Mouse (Mus musculus): Measurements from ENCODE around the gene D630045J12Rik. TPM values are rescaled to one million over a fixed set of nuclear protein-coding genes. Genes with fewer than 3 reads are reported as not detected.

D630045J12Rik gene
- polyA plus RNA-seq, 2 experiments: 0.10 to 0.31 TPM

DNA sequence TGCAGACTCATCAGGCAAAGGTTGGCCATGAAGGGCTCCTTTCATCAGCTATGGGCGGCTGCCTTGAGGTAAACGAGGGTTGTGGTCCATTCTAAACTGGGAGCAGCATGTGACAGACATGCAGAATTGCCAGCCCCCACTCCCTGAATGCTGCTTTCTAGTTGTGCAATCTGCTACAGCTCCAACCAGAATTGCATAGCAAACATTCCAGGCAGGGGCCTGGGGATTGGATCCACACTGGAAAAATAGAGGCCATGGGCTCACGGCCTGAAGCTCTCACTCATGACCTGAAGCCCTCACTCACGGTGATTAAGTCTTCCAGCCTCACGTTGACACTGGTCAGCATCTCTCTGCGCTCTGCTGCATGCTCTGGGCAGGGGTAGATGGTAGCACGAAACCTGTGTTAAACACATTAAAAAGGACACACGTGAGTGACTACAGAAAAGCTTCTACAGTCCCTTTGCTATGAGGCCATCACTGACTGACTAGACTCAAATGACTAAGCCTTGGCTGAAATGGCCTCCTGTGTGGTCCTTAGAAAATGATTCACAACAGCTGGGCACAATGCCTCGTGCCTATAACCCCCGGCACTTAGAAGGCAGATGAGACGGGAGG, 172.0 kb downstream of the D630045J12Rik start:
- no peak overlapping the region for H3K27ac ChIP-seq
- no peak overlapping the region for H3K4me3 ChIP-seq (ENCODE audit: insufficient read depth in 1 of 2, low read depth in 2 of 2, low read length in 2 of 2)
- H3K4me1 ChIP-seq (replicated peaks; ENCODE audit: control insufficient read depth in 2 of 2, insufficient read depth in 2 of 2, low read length in 1 of 2): peaks cover 0 to 6% of the 10 kb centered on the region in 2 experiments; a peak in 3 of 4 replicates
- H3K4me2 ChIP-seq (ENCODE audit: low read depth): no peak overlapping the region
- TF ChIP-seq CTCF (IDR thresholded peaks at IDR 0.05; ENCODE audit: low read depth) (no peak), EP300 (IDR thresholded peaks at IDR 0.05; ENCODE audit: low read depth) (no peak)
- H3K36me3 ChIP-seq (replicated peaks; ENCODE audit: control insufficient read depth, insufficient read depth, low read depth): no peaks in the 10 kb centered on the region
- no peaks in the 10 kb centered on the region for H3K9me3 ChIP-seq (ENCODE audit: control insufficient read depth, low read length)
- H3K27me3 ChIP-seq (ENCODE audit: control insufficient read depth, insufficient read depth, low read length): no peaks in the 10 kb centered on the region
- H3K9ac ChIP-seq (replicated peaks): no peak overlapping the region
- ATAC-seq (ENCODE audit: insufficient read depth): no peak
- DNase-seq (ENCODE audit: low read depth in 3 of 3, low spot score in 3 of 3): no peak
- 65% methylated on average over 11 of the region's 11 CpGs for WGBS (ENCODE audit: insufficient replicate concordance)

DNA sequence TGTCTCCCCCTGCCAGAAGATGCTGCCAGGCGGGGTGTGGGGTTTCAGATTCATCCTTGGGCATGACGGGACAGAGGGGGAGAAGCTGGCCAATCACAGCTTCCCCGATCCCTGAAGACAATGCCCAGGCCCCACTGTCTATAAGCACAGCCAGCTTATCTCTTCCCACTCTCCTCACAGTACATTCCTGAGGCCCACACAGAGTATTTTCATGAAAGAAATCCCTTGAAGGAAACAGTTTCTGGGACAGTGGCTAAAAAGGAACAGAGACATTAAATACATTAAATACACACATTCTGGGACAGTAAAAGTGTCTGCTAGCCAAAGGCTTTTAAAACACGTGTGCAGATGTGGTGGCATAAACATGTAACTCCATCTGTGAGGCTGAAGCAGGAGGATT, 173.4 kb downstream of the D630045J12Rik start:
- WGBS (ENCODE audit: insufficient replicate concordance): 42% methylated on average over 4 of the region's 4 CpGs
- no peak overlapping the region for H3K4me3 ChIP-seq (ENCODE audit: insufficient read depth in 1 of 2, low read depth in 2 of 2, low read length in 2 of 2)
- H3K4me1 ChIP-seq (replicated peaks; ENCODE audit: control insufficient read depth in 2 of 2, insufficient read depth in 2 of 2, low read length in 1 of 2): peaks cover 0 to 6% of the 10 kb centered on the region in 2 experiments; a peak in 3 of 4 replicates
- H3K9me3 ChIP-seq (ENCODE audit: control insufficient read depth, low read length): no peaks in the 10 kb centered on the region
- DNase-seq (ENCODE audit: low read depth in 3 of 3, low spot score in 3 of 3) (no peak), ATAC-seq (ENCODE audit: insufficient read depth) (no peak)
- no peak overlapping the region for H3K27ac ChIP-seq
- TF ChIP-seq EP300 (IDR thresholded peaks at IDR 0.05; ENCODE audit: low read depth) (no peak), CTCF (IDR thresholded peaks at IDR 0.05; ENCODE audit: low read depth) (no peak)
- H3K9ac ChIP-seq (replicated peaks): no peak overlapping the region
- H3K36me3 ChIP-seq (replicated peaks; ENCODE audit: control insufficient read depth, insufficient read depth, low read depth): no peaks in the 10 kb centered on the region
- H3K4me2 ChIP-seq (ENCODE audit: low read depth): no peak overlapping the region
- no peaks in the 10 kb centered on the region for H3K27me3 ChIP-seq (ENCODE audit: control insufficient read depth, insufficient read depth, low read length)

DNA sequence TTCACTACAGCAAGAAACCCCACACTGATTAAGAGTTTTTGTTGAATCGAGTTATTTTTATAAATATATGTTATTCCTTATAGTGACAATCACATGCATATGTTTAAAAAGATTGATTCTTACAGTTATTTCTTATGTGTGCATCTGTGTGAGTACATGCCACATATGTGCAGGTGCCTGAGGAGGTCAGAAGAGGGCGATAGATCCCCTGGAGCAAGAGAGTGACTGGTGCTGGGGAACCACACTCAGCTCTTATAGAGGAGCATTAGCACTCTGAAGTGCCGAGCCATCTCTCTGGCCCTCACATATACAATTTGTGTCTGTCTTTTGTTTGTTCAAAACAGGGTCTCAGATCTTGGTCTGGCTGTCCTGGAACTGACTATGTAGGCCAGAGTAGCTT, 180.2 kb downstream of the D630045J12Rik start:
- H3K36me3 ChIP-seq (replicated peaks; ENCODE audit: control insufficient read depth, insufficient read depth, low read depth): no peaks in the 10 kb centered on the region
- ATAC-seq (ENCODE audit: insufficient read depth) (no peak), DNase-seq (ENCODE audit: low read depth in 3 of 3, low spot score in 3 of 3) (no peak)
- H3K4me3 ChIP-seq (ENCODE audit: insufficient read depth in 1 of 2, low read depth in 2 of 2, low read length in 2 of 2): no peak overlapping the region
- no peak overlapping the region for H3K27ac ChIP-seq
- WGBS (ENCODE audit: insufficient replicate concordance): 70% methylated on average over 3 of the region's 3 CpGs
- no peaks in the 10 kb centered on the region for H3K9me3 ChIP-seq (ENCODE audit: control insufficient read depth, low read length)
- H3K27me3 ChIP-seq (ENCODE audit: control insufficient read depth, insufficient read depth, low read length): no peaks in the 10 kb centered on the region
- H3K4me2 ChIP-seq (ENCODE audit: low read depth): no peak overlapping the region
- TF ChIP-seq EP300 (IDR thresholded peaks at IDR 0.05; ENCODE audit: low read depth) (no peak), CTCF (IDR thresholded peaks at IDR 0.05; ENCODE audit: low read depth) (no peak)
- H3K4me1 ChIP-seq (replicated peaks; ENCODE audit: control insufficient read depth in 2 of 2, insufficient read depth in 2 of 2, low read length in 1 of 2): peaks cover 12 to 18% of the 10 kb centered on the region in 2 experiments
- H3K9ac ChIP-seq (replicated peaks): no peak overlapping the region

Other genes starting within 250 kb of the D630045J12Rik start
- gene Svopl, start 207.0 kb downstream of the D630045J12Rik start, polyA plus RNA-seq (2012; rRNA removed): 0.04 TPM in 1 of 2 replicates, not detected in the other
- not detected in 2 replicates for gene Svopl, start 207.0 kb downstream of the D630045J12Rik start, polyA plus RNA-seq (2014; fragmentation: Nextera tagmentation; extraction: Ambion mirVana)
- not detected in 2 replicates for gene Tmem213, start 144.8 kb downstream of the D630045J12Rik start, polyA plus RNA-seq (2012; rRNA removed)
- gene Tmem213, start 144.8 kb downstream of the D630045J12Rik start, polyA plus RNA-seq (2014; fragmentation: Nextera tagmentation; extraction: Ambion mirVana): not detected in 2 replicates
- gene Atp6v0a4, start 129.4 kb downstream of the D630045J12Rik start, polyA plus RNA-seq (2012; rRNA removed): 0.17 and 0.35 TPM in 2 replicates
- 0.10 and 0.13 TPM in 2 replicates for gene Atp6v0a4, start 129.4 kb downstream of the D630045J12Rik start, polyA plus RNA-seq (2014; fragmentation: Nextera tagmentation; extraction: Ambion mirVana)
- gene Zc3hav1l, start 45.2 kb upstream of the D630045J12Rik start, polyA plus RNA-seq (2012; rRNA removed): 3.9 and 4.7 TPM in 2 replicates
- gene Zc3hav1l, start 45.2 kb upstream of the D630045J12Rik start, polyA plus RNA-seq (2014; fragmentation: Nextera tagmentation; extraction: Ambion mirVana): 1.4 and 1.8 TPM in 2 replicates
- 16.5 and 23.0 TPM in 2 replicates for gene Zc3hav1, start 100.6 kb upstream of the D630045J12Rik start, polyA plus RNA-seq (2012; rRNA removed)
- 17.0 and 18.6 TPM in 2 replicates for gene Zc3hav1, start 100.6 kb upstream of the D630045J12Rik start, polyA plus RNA-seq (2014; fragmentation: Nextera tagmentation; extraction: Ambion mirVana)
- gene Ttc26, start 127.5 kb upstream of the D630045J12Rik start, polyA plus RNA-seq (2012; rRNA removed): 0.18 and 0.26 TPM in 2 replicates
- 0.24 and 0.41 TPM in 2 replicates for gene Ttc26, start 127.5 kb upstream of the D630045J12Rik start, polyA plus RNA-seq (2014; fragmentation: Nextera tagmentation; extraction: Ambion mirVana)
- gene Ubn2, start 179.9 kb upstream of the D630045J12Rik start, polyA plus RNA-seq (2012; rRNA removed): 3.6 and 4.8 TPM in 2 replicates
- 3.5 and 4.1 TPM in 2 replicates for gene Ubn2, start 179.9 kb upstream of the D630045J12Rik start, polyA plus RNA-seq (2014; fragmentation: Nextera tagmentation; extraction: Ambion mirVana)